Mouse (Mus musculus) olfactory bulb, adult 2 months (tissue): ENCODE measurements around the gene Slc5a10.

ENCODE experiments used
- CTCF ChIP-seq: fragments of 200-500 bp; IDR thresholded peaks from 2 replicates; pipeline ENCODE4 v1.5.1; 2012; ENCODE audit warnings: low read depth, mild to moderate bottlenecking, low read length, moderate library complexity; ENCODE audit not compliant: insufficient read depth
- POLR2A ChIP-seq: fragments of 200-500 bp; IDR thresholded peaks from 2 replicates; pipeline ENCODE4 v1.6.1; 2012; ENCODE audit warnings: mild to moderate bottlenecking, low read depth, low read length, moderate library complexity; ENCODE audit not compliant: insufficient read depth

- TF ChIP-seq CTCF (no peak), POLR2A (no peak)
These were observed 65.8 kb downstream of the Slc5a10 start for GRCm38 (mm10) chr11:61654786-61655311.
